Mouse (Mus musculus): ENCODE results near the gene Cd47.
A peak's percentile ranks its signal among the peaks of the same experiment; 100 is the strongest.
"Not testable (repeated sequence)": the region's sequence is repeated elsewhere in the genome, so short reads cannot be mapped to it uniquely, and the experiment has no call there.

Gene Cd47

GRCm38 (mm10) chr16:49787714-49788113 lies 12.6 kb upstream of the Cd47 start:
- no peak for DNase-seq (ENCODE audit: low read depth, low spot score)

GRCm38 (mm10) chr16:49790575-49791465 lies 9.5 kb upstream of the Cd47 start:
- DNase-seq (ENCODE audit: low read depth, low spot score): no peak

GRCm38 (mm10) chr16:49792446-49792878 lies 7.9 kb upstream of the Cd47 start:
- DNase-seq (ENCODE audit: low read depth, low spot score): peak; percentile 41

- no peak for DNase-seq (ENCODE audit: low read depth, low spot score)
Observed at GRCm38 (mm10) chr16:49793596-49793995, 6.7 kb upstream of the Cd47 start.

GRCm38 (mm10) chr16:49796271-49796670 lies 4.1 kb upstream of the Cd47 start:
- no peak for DNase-seq (ENCODE audit: low read depth, low spot score)

- no peak for DNase-seq (ENCODE audit: low read depth, low spot score)
Observed at GRCm38 (mm10) chr16:49796954-49797353, 3.4 kb upstream of the Cd47 start.

- DNase-seq (ENCODE audit: low read depth, low spot score): no peak
Observed at GRCm38 (mm10) chr16:49798790-49799189, 1.5 kb upstream of the Cd47 start.

GRCm38 (mm10) chr16:49800996-49801395 lies 663 bp downstream of the Cd47 start:
- no peak for DNase-seq (ENCODE audit: low read depth, low spot score)

- DNase-seq (ENCODE audit: low read depth, low spot score): no peak
Observed at GRCm38 (mm10) chr16:49801399-49801798, 1.1 kb downstream of the Cd47 start.

- no peak for DNase-seq (ENCODE audit: low read depth, low spot score)
Observed at GRCm38 (mm10) chr16:49802993-49803392, 2.7 kb downstream of the Cd47 start.

- DNase-seq (ENCODE audit: low read depth, low spot score): peak; percentile 55
Observed at GRCm38 (mm10) chr16:49803932-49804461, 3.7 kb downstream of the Cd47 start.

- peak; percentile 57 for DNase-seq (ENCODE audit: low read depth, low spot score)
Observed at GRCm38 (mm10) chr16:49806920-49807319, 6.6 kb downstream of the Cd47 start.

- peak; percentile 54 for DNase-seq (ENCODE audit: low read depth, low spot score)
Observed at GRCm38 (mm10) chr16:49807419-49807841, 7.1 kb downstream of the Cd47 start.

GRCm38 (mm10) chr16:49807862-49808430 lies 7.6 kb downstream of the Cd47 start:
- peak; percentile 76 for DNase-seq (ENCODE audit: low read depth, low spot score)

- no peak for DNase-seq (ENCODE audit: low read depth, low spot score)
Observed at GRCm38 (mm10) chr16:49811897-49812296, 11.6 kb downstream of the Cd47 start.

GRCm38 (mm10) chr16:49812821-49813616 lies 12.7 kb downstream of the Cd47 start:
- peak; percentile 79 for DNase-seq (ENCODE audit: low read depth, low spot score)

- DNase-seq (ENCODE audit: low read depth, low spot score): no peak
Observed at GRCm38 (mm10) chr16:49814419-49814818, 14.1 kb downstream of the Cd47 start.

GRCm38 (mm10) chr16:49816889-49817288 lies 16.6 kb downstream of the Cd47 start:
- no peak for DNase-seq (ENCODE audit: low read depth, low spot score)

- DNase-seq (ENCODE audit: low read depth, low spot score): no peak
Observed at GRCm38 (mm10) chr16:49818146-49818545, 17.8 kb downstream of the Cd47 start.

GRCm38 (mm10) chr16:49818627-49819026 lies 18.3 kb downstream of the Cd47 start:
- no peak for DNase-seq (ENCODE audit: low read depth, low spot score)

GRCm38 (mm10) chr16:49819494-49819893 lies 19.2 kb downstream of the Cd47 start:
- DNase-seq (ENCODE audit: low read depth, low spot score): no peak

- DNase-seq (ENCODE audit: low read depth, low spot score): not testable (repeated sequence)
Observed at GRCm38 (mm10) chr16:49830911-49831310, 30.6 kb downstream of the Cd47 start.

Measured in brain, adult 2 months (tissue).